Mouse (Mus musculus): ENCODE results near the gene Dnajc6. TPM values are rescaled to one million over a fixed set of nuclear protein-coding genes. Genes with fewer than 3 reads are reported as not detected.

Dnajc6 gene
- total RNA-seq, 2 experiments from 2014 or later: 1.3 to 3.4 TPM

DNA sequence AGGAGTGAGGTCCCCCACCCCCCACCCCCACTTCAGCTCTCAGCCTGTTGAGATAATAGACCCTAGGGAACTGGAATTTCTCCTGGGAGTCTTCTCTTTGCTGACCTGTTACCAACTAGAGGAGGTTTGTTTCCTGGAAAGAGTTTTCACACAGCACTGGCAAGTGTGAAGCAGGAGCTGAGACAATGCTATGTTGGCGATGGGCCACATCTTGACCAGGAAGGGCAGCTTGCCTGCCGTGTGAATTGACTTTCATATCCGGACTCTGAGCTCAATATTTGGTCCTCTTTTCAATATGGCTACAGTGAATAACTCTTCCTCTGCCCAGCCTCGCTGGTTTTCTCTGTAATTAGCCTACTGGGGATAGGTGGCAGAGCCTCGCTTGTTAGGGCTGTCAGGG is 172.7 kb downstream of the Dnajc6 start:
- ATAC-seq (replicated peaks; ENCODE audit: low FRiP score, poor library complexity, severe bottlenecking): no peak

DNA sequence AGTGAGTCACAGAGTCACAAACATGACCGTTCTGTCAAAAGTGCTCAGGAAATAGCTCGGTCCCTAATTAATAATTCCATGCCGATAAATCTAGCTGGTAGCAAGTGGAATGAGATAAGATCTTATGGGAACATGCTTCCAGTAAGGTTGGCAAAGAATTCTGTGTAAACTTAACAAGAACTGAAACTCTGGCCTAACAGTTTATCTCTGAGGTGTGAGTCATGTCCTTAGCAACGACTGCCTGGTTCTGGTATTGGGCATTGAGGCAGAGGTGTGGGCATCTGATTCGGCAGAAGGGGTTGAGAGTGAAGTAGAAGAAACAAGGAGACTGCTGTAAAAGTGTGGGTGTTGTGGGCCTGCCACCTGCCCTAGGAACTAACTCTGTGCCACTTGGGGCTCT is 173.4 kb downstream of the Dnajc6 start:
- no peak for ATAC-seq (replicated peaks; ENCODE audit: low FRiP score, poor library complexity, severe bottlenecking)

DNA sequence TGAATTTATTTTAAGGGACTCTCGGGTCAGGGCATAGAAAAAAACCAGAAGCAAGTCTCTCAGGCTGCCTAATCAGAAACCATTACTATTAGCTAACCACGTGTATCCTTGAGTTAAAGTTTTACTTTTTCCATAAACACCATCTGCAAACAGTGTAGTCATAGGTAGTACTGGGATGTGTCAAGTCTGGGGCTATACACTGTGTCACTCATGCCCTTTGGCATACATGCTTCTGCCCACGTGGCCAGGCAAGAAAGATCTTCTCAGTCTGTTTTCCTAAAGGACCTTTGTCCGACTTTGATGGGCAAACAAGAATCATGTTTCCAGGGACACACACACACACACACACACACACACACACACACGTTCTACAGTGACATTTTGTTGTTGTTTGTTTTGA is 178.3 kb downstream of the Dnajc6 start:
- ATAC-seq (replicated peaks; ENCODE audit: low FRiP score, poor library complexity, severe bottlenecking): no peak

DNA sequence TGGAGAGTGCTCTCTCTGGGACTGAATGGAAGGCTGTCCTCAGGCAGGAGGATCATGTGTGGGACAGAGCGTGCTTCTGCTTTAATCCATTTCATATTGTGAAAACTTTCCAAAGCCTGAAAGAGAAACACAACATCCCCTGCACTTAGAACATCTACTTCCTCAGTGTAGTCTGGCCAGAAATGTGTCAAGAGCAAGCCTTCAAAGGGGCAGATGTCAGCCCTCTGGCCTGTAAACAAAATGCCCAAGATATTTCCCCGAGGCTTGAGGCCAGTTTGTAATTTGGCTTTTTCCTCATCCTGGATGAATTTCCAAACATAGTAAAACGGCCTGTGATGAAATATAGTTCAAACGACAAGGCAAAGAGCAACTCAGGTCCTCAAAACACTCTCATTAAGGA is 179.3 kb downstream of the Dnajc6 start:
- ATAC-seq (replicated peaks; ENCODE audit: low FRiP score, poor library complexity, severe bottlenecking): no peak

DNA sequence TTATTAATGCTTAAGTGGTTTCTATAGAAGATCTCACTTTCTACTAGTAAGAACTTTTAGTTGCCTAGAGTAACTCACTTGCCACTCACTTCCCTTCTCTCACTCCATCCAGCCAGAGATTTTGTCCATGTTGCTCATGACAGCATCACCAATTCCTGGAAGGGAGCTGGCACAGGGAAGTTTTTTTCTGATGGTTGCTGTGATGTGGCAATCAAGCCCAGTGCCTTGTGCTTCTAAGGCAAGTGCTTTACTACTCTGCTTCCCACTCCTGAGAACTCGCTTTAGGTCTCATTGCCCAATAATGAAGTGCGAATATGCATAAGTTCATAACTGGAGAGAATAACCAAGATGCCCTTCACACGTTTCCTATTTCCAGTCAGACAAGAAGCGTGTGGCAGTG is 186.2 kb downstream of the Dnajc6 start:
- no peak for ATAC-seq (replicated peaks; ENCODE audit: low FRiP score, poor library complexity, severe bottlenecking)

DNA sequence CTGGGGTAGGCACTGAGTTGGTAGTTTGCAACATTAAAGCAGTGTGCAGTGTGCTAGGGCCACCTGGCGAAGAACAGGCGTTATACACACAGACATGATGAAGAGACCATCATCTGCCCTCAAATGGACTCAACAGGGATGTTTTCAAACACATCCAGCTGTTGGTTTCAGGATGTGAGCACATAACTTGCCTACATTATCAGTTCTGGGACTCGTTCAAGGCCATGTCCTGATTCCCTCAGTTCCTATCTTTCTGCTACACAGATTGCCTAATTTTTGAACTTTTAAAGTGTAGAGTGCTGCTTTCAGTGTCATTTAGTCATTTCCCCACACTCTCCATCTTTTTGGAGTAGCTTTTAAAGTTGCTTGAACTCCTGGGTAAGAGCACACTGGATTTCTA is 186.6 kb downstream of the Dnajc6 start:
- no peak for ATAC-seq (replicated peaks; ENCODE audit: low FRiP score, poor library complexity, severe bottlenecking)

DNA sequence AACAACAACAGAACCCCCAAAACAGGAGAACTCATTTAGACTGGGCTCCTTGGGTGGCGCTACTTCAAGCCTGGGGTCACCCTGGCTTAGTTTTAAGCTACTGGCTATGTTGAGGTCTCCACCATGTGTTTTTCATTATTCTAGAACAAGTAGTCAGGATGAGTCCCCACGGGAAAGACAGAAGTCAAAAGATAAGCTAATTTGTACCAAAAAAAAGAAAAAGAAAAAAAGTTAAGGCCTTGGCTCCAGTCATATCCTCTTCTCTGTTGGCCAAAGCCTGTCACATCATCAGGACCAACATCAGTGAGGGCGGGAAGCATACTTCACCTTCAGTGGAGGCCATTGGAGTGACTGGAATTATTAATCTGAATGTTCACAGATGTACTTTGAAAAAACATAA is 188.4 kb downstream of the Dnajc6 start:
- no peak for ATAC-seq (replicated peaks; ENCODE audit: low FRiP score, poor library complexity, severe bottlenecking)

DNA sequence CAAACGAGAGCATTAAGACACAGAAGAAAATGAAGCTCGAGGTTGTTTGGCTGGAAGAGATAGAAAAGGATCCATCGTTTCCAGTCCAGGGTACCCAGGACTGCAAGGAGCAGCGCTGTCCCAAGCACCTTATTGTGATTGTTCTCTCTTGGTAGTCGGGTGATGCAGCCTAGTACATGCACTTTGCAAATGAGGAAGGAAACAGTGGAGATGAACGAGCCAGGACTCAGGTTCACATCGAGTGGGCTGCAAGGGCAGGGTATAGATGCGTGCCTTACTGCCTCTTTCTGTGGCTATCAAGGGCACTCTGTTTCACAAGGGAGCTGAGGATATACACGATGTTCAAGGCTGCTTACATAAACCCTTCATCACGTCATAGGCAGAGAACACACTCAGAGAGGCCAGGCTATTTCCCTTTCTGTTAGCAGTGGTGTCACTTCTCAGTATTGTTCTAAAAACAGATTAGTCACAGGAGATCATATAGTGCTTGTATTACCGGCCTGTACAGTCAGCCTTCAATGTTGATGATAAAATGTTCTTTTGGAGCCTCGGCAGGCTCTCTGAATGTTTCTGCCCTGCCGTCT is 189.9 kb downstream of the Dnajc6 start:
- no peak for ATAC-seq (replicated peaks; ENCODE audit: low FRiP score, poor library complexity, severe bottlenecking)

DNA sequence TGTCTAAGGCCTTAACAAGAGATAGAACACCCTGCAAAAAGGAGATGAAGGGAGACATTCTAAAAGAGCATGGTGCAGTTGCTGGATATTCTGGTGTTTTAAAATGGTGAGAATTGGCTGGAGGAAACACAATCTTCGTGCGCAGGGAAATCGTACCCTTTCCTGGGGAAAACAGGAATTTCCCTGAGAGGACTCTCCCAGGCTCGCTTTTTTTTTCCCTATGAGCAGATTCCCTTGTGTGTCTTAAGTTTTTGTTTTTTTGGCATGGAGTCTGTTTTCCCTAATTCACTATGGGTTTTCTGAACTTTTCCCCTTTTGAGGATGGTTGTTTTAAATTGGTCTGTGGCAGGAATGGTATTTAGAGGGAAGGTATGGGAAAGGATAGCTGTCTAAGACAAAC is 192.8 kb downstream of the Dnajc6 start:
- ATAC-seq (replicated peaks; ENCODE audit: low FRiP score, poor library complexity, severe bottlenecking): no peak

DNA sequence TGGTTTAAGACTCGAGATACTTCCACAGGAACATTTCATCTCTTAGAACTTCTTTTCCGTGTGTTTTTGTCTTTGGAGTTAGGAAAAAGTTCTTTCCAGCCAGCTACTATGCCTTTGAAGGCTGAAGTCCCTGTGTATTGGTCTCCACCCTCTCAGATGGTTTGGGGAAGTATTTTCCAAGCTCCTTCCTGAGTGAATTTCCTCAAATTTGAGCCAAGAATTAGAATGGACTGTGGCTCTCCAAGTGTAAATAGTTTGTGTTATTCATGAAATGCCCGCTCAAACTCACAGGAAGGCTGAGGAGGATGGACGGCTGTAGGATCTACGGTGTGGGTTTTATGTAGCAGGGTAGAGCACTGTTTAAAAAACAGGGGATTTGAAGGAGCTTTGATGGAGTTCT is 193.2 kb downstream of the Dnajc6 start:
- no peak for ATAC-seq (replicated peaks; ENCODE audit: low FRiP score, poor library complexity, severe bottlenecking)

Other genes starting within 250 kb of the Dnajc6 start
- 70.0 and 82.9 TPM in 2 replicates for gene Jak1, start 231.4 kb upstream of the Dnajc6 start, total RNA-seq (2015; ENCODE audit: low replicate concordance)
- gene Jak1, start 231.4 kb upstream of the Dnajc6 start, total RNA-seq (2017; ENCODE audit: low replicate concordance): 78.2 and 87.5 TPM in 2 replicates
- 0.42 and 0.72 TPM in 2 replicates for gene Ak4, start 77.4 kb upstream of the Dnajc6 start, total RNA-seq (2015; ENCODE audit: low replicate concordance)
- 0.13 TPM in 1 of 2 replicates, not detected in the other for gene Ak4, start 77.4 kb upstream of the Dnajc6 start, total RNA-seq (2017; ENCODE audit: low replicate concordance)
- gene Leprot, start 151.1 kb downstream of the Dnajc6 start, total RNA-seq (2015; ENCODE audit: low replicate concordance): 39.0 and 44.3 TPM in 2 replicates
- gene Leprot, start 151.1 kb downstream of the Dnajc6 start, total RNA-seq (2017; ENCODE audit: low replicate concordance): 44.6 and 63.9 TPM in 2 replicates
- 1.3 and 3.2 TPM in 2 replicates for gene Lepr, start 220.8 kb downstream of the Dnajc6 start, total RNA-seq (2015; ENCODE audit: low replicate concordance)
- gene Lepr, start 220.8 kb downstream of the Dnajc6 start, total RNA-seq (2017; ENCODE audit: low replicate concordance): 2.8 and 4.1 TPM in 2 replicates

Measured in erythroid progenitor cell, adult 5-6 weeks (primary cell).